Mouse (Mus musculus): Measurements from ENCODE around the gene Blzf1.

The Blzf1 gene

DNA sequence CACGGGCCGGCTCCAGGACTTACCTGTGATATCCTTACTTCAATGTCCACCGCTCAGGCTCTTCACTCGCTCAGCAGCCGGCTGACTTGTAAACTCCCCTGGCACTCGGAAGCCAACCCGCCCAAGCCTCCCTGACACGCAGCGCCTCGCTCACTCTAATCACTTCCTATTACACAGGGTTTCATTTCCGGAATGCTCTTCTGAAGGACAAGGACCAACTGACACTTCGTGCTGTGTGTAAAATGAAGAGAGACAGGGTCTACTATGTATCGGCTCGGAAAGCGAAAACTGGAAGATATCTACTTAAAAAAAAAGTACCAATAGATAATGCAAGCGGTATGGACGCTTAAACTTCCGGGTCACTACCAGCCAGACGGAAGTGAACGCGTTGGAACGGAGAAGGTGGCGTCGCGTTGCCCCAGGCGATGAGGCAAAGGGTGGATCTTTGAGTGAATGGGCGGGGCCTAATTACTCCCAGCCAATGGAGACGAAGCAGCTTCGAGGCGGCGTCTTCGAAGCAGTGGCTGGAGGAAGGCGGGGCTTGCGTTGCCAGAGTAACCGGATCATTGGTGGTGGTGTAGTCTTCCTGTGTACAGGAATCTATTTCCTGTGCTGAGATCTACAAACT lies at the start of gene Blzf1:
Blzf1 (minus strand) TSS at position 366 of the 628 bp plus-strand sequence.
- peak; percentile 86 to 93 for DNase-seq (ENCODE audit: low read depth in 1 of 2, low spot score in 2 of 2)

DNA sequence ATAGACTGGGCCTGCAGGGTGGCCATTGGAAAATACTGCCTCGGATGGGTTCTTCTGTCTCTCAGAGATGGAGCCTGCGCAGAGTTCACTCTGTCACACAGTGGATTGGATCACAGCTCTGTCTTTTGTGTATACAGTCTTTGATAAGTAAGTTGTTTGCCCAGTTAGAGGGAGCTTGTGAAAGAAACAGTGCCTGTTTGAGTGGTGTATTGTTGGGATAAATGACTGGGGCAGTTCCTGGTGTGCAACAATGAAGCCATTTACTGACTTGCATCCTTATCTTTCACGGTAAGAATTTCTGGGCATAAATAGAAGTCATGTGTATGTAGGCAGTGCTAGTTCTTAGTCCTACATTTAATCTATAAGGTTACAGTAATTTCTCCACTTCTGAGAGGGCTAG lies 46.2 kb upstream of the Blzf1 start:
- DNase-seq (ENCODE audit: low read depth in 1 of 2, low spot score in 2 of 2), result no peak

DNA sequence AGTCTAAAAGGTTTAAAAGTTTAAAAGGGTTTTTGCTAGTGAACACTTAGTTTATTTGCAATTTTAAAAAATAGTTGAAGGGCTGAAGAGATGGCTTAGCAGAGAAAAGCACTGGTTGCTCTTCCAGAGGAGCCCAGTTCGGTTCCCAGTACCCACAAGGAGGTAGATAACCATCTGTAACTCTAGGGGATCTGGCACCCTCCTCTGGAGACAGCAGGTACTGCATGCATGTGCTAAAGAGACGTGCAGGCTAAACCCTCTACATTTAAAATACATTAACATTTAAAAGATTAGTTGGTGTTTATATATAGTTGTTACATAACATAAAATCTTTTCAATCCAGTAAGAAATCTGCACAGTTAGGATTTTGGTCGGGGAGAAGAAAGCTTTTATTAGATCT lies 34.9 kb upstream of the Blzf1 start:
- DNase-seq (ENCODE audit: low read depth in 1 of 2, low spot score in 2 of 2), result no peak

DNA sequence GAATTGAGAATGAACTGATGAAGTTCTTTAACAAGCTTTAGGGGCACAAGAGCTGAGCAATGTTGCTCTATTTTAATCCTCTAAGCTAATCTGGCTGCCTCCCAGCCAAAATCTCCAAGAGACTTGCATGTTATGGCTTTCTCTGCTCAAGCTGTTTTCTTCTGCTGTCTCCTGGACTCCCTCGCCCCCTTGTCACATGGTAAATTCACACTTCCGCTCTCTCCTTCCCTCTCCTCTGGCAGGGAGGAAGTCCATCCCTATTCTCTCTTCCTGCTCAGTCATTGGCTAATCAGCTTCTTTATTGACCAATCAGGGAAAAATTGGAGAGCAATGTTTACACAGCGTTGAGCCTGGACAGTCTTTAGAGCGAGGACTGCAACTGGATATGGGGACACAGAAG lies 28.6 kb upstream of the Blzf1 start:
- no peak for DNase-seq (ENCODE audit: low read depth in 1 of 2, low spot score in 2 of 2)

DNA sequence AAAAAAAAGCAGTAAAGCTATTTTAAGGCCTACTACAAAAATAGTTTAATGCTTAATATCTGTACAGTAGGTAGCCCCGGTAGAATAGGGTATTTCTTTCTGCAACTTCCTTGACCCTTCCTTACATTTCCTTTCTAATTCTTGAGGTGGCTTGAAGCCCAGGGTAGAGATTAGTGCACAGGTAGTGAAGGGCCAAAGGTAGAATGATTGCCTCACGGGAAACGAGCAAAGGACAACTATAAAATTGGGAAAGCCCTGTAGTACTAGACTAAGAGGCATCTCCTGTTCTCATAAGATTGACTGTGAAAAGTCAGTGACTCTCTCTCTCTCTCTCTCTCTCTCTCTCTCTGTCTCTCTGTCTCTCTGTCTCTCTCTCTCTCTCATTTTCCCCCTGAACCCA lies 28.1 kb upstream of the Blzf1 start:
- no peak for DNase-seq (ENCODE audit: low read depth in 1 of 2, low spot score in 2 of 2)

DNA sequence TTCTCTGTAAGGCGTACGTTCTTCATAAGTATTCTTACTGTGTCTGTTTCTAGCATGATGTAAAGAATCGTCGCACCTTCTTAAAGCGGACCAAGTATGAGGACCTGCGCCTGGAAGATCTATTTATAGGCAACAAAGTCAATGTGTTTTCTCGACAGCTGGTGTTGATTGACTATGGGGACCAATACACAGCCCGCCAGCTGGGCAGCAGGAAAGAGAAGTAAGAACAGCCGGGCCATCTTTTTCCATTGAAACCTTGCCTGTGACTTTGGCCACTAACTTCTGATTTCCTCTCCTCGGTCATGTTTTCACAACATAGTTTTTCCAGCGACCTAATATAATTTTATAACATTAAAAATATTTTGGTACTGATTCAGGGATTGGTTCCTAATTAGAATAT lies 25.3 kb upstream of the Blzf1 start:
- no peak for DNase-seq (ENCODE audit: low read depth in 1 of 2, low spot score in 2 of 2)

DNA sequence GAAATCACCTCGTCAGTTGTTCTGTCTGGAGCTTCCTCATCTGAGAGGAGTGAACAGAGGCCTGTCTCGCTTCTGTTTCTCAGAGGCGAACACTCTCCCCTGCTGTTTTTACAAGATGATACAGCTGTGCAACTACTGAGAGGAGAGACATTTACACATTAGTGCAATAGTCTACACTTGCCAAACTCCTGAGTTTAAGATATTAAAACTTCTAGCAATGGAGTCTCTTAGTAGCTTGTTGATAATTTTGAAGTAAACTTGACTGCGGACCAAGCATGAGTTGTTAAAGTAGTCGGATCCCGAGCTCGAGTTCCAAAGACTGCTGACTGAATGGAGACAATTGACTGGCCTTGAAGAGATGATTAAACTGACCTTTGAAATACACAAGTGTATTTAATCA lies 20.5 kb upstream of the Blzf1 start:
- DNase-seq (ENCODE audit: low read depth in 1 of 2, low spot score in 2 of 2), result no peak

DNA sequence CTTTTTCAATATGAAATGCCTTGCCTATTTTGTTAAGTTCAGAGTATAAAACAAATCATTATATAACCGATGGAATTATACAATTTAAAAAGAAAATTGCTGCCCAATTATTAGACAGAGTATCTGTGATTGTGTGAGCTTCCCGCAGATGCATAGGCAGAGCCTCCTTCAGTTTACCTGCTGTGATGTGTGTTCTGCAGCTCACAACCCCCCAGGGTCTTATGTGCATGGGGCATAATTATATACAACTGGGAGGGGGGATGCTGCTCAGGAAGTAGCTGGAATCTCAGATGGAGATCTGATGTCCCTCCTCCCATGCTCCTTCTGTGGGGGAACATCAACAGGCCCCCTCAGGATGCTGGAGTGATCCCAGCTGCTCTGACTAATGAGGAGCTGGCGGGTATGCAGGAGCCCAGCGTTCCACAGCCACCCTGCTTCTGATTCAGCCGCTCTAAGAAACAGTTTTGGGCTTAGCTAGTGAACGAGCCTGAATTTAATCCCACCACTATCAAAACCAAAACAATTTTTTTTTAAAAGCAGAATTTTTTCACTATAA lies 19.4 kb upstream of the Blzf1 start:
- DNase-seq (ENCODE audit: low read depth in 1 of 2, low spot score in 2 of 2), result no peak

DNA sequence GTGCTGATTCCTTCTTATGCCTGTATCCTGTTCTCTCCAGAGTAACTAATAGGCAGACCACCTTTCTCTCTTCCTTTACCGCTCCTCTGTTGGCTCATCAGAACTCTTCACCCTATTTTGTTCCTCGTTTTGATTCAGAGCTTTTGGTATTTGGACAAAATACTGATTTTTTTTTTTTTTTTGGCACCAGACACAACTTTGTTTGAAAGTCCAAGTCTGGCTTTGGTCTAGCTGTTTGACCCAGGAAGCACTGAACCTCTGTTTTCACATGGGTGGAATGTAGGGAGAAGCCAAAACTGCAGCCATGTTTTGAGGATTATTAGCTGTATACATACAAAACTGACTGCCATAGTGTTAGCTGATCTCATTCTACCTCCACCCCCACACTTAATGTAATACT lies 17.6 kb upstream of the Blzf1 start:
- DNase-seq (ENCODE audit: low read depth in 1 of 2, low spot score in 2 of 2), result no peak

DNA sequence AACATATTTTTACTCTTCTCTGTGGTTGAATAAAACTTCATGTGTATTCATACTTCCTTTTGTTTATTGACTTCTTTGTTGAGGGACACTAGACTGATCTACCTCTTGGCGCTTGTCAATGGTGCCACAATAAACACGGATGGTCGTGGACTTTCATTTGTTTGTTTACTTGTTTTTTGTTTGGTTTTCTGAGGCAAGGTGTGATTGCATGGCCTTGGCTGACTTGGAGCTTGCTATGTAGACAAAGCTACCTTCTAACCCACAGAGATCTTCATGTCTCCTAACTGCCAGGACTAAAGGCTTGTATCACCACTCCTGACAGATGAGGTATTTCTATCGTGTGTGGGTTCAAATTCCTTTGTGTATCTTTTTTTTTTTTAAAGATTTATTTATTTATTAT lies 16.9 kb upstream of the Blzf1 start:
- no peak for DNase-seq (ENCODE audit: low read depth in 1 of 2, low spot score in 2 of 2)

DNA sequence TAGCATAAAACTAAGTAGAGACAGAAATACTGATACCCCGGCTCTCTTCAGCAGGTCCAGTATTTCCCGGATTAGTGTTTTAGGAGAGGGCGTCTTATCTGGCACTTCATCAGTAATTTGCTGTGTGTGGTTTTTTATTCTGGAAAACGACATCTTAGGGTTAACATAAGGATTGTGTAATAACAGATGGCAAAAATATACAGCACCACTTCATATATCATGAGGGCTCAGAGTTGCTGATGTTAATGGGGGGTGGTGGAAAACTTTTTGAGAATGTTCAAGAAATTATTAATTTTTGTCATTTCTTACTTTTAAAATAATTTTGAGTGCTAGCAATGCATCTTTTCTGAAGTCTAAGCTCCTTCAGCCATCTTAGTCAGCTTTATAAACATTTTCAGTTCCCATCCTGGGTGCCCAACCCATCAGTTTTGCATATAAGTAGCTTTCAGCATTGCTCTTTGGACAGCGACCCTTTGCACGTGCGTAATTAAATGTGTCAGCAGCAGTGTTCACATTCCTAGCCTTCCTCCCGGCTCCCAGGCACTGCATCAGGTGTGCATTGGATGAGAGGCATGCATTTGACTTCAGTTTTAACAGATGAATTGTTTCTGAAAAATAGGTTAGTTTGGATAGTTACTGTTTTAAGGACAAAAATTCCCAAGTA lies 15.8 kb upstream of the Blzf1 start:
- DNase-seq (ENCODE audit: low read depth in 1 of 2, low spot score in 2 of 2), result no peak

DNA sequence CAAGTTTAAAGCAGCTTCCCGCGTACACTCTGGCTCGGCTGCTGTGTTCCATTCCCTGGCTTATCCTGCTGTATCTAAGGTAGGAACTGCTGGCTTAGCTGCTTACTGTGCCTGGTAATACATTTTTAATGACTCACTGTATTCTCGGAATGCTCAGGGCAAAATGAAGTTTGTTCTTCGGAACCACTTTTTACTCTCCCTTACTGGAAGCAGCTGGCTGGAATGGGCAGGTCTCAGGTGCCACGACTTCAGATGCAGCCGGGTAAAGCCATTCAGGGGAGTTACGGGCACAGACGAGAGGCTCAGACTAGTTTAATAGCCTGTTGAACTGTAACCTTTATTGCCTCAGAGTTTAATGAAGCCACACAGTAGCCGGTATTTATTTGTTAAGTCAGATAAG lies 14.1 kb upstream of the Blzf1 start:
- no peak for DNase-seq (ENCODE audit: low read depth in 1 of 2, low spot score in 2 of 2)

DNA sequence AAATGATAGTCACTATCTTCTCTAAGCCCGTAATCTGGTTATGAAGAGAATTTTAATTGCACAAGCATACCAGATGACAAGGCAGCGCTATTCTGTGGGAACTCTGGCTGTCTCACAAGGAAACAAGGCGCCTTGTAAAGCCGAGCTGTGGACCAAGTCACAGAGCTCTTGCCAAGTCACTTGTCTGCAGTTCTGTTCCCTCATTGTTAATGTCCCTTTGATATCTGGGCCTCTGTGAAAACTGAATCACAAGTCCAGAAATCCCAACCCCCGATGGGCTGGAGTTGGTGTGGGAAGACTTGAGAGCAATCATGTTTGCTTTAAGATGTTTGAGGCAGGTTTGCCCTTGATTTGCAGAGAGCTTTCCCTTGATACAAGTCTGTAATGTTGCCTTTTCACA lies 13.4 kb upstream of the Blzf1 start:
- no peak for DNase-seq (ENCODE audit: low read depth in 1 of 2, low spot score in 2 of 2)

DNA sequence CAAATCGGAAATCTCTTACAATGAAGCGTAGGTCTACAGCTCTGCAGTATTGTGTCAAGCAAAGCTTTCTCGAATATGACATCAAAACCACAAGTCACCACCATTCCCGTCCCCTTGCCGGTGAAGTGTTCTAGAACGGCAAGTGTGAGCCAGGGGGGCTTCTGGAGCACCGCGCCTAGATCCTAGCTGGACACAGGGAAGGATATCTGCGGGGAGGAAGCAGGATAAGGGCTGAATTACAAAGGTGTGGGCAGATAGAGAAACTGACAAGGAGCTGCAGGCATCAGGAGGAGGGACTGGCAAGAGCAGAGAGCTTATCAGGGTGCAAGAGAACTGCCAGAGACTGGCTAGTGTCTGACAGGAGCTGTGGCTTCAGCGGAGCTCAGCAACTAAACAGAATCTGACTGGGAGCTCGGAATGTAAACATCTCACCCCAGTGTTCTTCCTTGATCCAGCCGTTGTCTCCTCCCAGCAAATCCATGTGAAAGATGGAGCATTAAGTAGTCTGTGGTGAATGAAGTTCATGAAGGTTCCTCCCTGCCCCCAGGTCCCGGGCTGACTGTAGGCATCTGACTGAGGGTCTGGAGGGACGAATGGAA lies 12.4 kb upstream of the Blzf1 start:
- no peak for DNase-seq (ENCODE audit: low read depth in 1 of 2, low spot score in 2 of 2)

DNA sequence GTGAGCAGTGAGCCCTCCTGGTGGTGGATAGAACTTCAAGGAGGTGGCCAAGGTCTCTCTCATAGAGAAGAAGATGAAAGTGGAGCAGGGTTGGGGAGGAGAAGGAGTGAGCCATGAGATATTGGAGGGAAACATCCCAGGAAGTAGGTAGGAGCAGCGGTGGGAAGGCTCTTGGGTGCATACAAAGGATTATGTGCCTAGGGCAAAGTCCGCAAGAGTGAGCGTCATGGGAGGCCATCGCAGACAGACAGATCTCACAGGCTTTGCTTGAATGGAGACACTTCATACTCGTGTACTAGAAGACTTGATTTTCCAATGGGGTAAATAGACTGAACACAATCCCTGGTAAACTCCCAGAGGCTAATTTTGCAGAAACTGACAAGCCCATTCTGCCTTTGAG lies 11.2 kb upstream of the Blzf1 start:
- no peak for DNase-seq (ENCODE audit: low read depth in 1 of 2, low spot score in 2 of 2)

DNA sequence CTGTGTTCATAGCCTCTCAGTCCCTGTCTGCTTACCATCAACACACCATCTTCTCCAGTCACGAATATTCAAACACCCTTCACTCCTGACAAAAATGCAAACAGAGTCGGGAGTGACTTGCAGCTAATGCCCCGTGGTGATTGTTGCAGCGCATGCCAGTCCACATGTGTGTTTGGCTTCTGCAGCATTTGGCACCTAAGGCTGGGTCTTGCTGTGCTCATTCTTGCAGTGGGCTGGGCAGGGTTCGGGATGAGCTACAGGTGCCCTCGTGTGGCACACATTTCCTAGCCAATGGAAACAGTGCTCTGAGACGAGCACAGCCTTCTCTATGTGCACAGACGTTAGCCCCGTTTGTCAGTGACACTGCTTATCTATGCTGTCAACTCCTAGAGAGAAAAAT lies 10.0 kb upstream of the Blzf1 start:
- no peak for DNase-seq (ENCODE audit: low read depth in 1 of 2, low spot score in 2 of 2)

DNA sequence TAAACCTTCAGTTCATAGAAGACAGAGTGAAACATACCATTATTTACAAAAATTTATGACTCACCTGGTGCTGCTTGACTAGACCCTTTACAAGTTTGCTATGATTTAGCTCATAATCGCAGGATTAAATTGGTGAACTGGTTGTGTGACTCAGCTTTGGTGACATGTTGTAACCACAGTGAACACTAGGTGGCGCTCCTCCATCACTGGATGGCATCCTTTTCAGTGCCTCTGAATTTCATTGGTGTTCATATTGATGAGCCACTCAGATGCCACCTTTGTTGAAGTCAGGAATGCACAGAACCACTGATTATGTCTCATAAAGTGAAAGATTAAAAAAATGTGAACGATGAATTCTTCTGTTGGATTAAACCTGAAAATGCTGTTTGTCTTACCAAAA lies 9.4 kb upstream of the Blzf1 start:
- DNase-seq (ENCODE audit: low read depth in 1 of 2, low spot score in 2 of 2), result peak in 1 of 2 experiments; percentile 36

DNA sequence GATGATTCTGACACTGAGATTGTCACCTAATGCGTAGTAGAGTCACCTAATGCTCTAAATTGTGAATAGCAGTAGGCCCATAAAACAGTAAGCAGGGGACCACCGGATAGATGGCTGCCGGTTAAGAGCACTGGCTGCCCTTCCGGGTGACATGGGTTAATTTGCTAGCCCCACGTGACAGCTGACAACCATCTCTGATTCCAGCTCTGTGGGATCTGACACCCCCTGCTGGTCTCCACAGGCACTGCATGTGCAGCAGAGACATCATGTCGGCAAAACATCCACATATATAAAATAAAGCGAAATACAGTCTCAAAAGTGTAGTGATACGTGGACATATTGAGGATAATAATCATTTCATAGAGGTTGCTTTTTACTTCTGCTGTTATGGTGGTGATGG lies 8.0 kb upstream of the Blzf1 start:
- peak; percentile 17 to 23 for DNase-seq (ENCODE audit: low read depth in 1 of 2, low spot score in 2 of 2)

DNA sequence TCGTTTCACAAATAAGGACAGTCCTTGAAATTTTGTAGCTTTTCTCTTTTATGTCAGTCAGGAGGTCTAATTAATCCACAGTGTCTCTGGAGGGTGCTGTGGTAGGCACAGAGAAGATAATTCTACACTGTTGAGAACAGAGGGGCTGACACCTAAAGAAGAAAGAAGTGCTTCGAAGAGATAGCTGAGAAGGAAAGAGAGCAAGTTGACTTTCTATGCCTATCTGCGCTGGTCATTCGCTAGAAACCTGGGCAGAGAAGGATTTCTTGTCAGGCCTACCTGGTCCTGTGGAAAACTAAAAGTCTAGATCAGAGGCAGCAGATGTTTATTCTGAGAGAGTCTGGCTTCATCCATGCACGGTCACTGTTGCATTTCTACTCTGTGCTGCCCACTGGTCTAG lies 6.8 kb upstream of the Blzf1 start:
- no peak for DNase-seq (ENCODE audit: low read depth in 1 of 2, low spot score in 2 of 2)

DNA sequence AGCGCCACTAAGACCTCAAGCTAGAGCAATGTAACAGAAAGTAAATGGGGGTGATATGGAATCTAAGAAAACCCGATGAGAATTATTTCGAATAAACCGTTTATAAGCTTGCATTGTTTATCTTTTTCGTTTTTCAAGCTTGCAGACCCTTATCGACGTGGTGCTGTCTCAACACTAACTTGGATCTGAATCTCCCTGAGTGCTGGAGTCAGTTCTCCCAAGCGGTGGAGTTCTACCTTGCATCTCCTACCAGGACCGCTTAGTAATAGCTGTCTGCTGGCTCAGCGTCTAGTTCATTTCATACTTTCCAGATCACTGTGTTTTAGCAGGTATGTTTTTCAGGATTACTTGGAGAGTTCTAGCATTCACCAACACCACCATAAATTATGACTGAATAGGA lies 633 bp upstream of the Blzf1 start:
- no peak for DNase-seq (ENCODE audit: low read depth in 1 of 2, low spot score in 2 of 2)

DNA sequence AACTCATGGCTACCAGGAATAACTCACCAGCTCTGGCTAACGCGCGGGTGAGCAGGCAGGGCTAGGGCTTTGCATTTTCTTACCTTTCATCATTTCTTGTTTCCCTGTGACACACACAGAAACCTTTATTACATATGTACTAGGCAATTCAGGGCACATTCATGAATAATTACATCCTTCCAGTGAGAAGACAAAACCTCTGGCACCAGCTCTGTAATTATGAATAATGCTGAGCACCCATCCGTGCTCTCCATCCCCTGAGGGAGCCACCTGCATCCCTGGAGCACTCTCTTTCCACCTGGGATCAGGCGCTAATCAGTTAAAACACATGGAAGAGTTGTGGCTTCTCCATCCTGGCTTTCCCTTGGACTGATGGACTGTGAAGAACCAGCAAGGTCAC lies 3.5 kb downstream of the Blzf1 start, which contains the start of gene Nme7:
Nme7 (plus strand) TSS at position 301 of the 400 bp plus-strand sequence.
- no peak for DNase-seq (ENCODE audit: low read depth in 1 of 2, low spot score in 2 of 2)

DNA sequence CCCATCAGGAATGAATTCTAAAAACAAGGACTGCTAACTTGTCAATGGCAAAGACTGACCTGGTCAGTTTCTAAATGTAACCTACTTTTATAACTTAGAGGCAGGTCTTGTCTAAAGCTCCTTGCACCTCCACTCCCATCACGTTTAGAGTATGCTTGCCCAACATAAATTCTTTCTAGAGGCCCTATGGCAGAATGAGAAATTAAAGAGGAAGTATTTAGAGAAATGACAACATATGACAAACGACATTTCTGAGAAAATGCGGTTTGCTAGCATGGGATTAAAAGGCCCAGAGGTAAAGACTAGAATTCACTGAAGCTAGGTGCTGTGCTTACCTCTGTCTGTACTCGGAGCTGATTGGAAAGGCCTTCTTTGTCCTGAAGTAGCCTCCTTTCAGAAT lies 5.3 kb downstream of the Blzf1 start:
- DNase-seq (ENCODE audit: low read depth in 1 of 2, low spot score in 2 of 2), result no peak
